Mouse (Mus musculus): ENCODE results near the gene Fndc4. TPM values are rescaled to one million over a fixed set of nuclear protein-coding genes. Genes with fewer than 3 reads are reported as not detected.
A peak's percentile ranks its signal among the peaks of the same experiment; 100 is the strongest.

The Fndc4 gene
- polyA plus RNA-seq, 1 experiment from 2014 or later: 79.7 TPM

- Histone ChIP-seq H3K27me3 (0 out of 2 replicates have a peak, but pooled peaks cover 9% of the 10 kb centered on the region), H3K4me1 (replicated peaks) (peaks cover 8% of the 10 kb centered on the region), H3K9me3 (no peaks in the 10 kb centered on the region), H3K9ac (no peak overlapping the region), H3K4me3 (no peak overlapping the region), H3K27ac (no peak overlapping the region), H3K36me3 (peaks cover 92% of the 10 kb centered on the region), H3K4me2 (no peak overlapping the region)
- no peak for ATAC-seq (ENCODE audit: low FRiP score)
- WGBS: 87% methylated on average over 8 of the region's 8 CpGs
These were observed 41.0 kb downstream of the Fndc4 start for GRCm38 (mm10) chr5:31254901-31255300.

DNA sequence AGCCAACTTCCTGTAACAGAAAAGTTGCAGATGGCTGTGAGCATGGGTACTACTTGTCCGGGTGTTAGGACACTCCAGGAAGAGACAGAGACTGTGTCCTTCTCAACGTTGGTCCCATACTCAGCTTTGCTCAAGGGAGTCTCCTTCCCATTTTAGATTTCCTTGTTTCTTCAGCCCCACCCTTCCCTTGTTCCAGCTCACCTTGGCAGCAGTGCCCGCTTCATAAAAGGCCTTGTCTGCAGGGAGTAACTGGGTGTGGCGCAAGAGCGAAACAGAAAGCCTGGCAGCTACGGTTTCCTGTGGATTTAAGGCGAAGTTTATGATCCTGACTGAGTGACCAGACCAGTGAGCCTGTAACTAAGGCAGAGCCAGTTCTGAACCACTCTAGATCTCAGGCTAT lies 41.4 kb downstream of the Fndc4 start:
- peaks cover 8% of the 10 kb centered on the region for H3K4me1 ChIP-seq (replicated peaks)
- no peak for ATAC-seq (ENCODE audit: low FRiP score)

DNA sequence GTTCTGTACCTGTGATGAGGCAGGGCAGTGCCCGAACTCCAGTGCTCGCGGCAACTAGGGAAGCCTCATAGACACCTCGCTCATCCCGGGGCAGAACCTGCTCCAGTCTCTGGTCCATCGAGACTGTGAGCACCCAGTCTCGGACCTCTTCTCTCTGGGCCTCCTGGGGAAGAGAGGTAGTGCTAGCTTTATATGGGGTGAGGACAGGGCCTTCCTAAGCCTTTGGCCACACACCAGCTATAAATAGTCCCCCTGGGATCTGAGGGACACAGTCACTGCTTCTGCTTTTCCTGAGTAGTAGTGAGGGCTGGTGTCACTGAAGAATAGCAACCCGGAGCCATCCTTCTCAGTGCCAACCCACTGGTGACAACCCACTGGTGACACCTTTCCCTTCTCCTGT lies 42.1 kb downstream of the Fndc4 start:
- peaks cover 92% of the 10 kb centered on the region for H3K36me3 ChIP-seq
- H3K4me1 ChIP-seq (replicated peaks): peaks cover 8% of the 10 kb centered on the region
- H3K9ac ChIP-seq: no peak overlapping the region
- ATAC-seq (ENCODE audit: low FRiP score): no peak
- H3K27ac ChIP-seq: no peak overlapping the region
- no peak overlapping the region for H3K4me2 ChIP-seq
- H3K27me3 ChIP-seq: 0 out of 2 replicates have a peak, but pooled peaks cover 9% of the 10 kb centered on the region
- H3K4me3 ChIP-seq: no peak overlapping the region
- no peaks in the 10 kb centered on the region for H3K9me3 ChIP-seq
- WGBS: 94% methylated on average over 8 of the region's 8 CpGs

More for the DNA sequence above, 41.4 kb downstream of the Fndc4 start:
- Histone ChIP-seq H3K36me3 (peaks cover 92% of the 10 kb centered on the region), H3K4me3 (no peak overlapping the region), H3K27me3 (0 out of 2 replicates have a peak, but pooled peaks cover 9% of the 10 kb centered on the region), H3K4me2 (no peak overlapping the region), H3K27ac (no peak overlapping the region), H3K9me3 (no peaks in the 10 kb centered on the region), H3K9ac (no peak overlapping the region)
- WGBS: 83% methylated on average over 7 of the region's 7 CpGs

- H3K36me3 ChIP-seq: peaks cover 92% of the 10 kb centered on the region
- H3K4me3 ChIP-seq: no peak overlapping the region
- H3K27ac ChIP-seq: no peak overlapping the region
- 0 out of 2 replicates have a peak, but pooled peaks cover 9% of the 10 kb centered on the region for H3K27me3 ChIP-seq
- no peaks in the 10 kb centered on the region for H3K9me3 ChIP-seq
- ATAC-seq (ENCODE audit: low FRiP score): no peak
- WGBS: 83% methylated on average over 16 of the region's 16 CpGs
- H3K4me1 ChIP-seq (replicated peaks): peaks cover 8% of the 10 kb centered on the region
- H3K4me2 ChIP-seq: no peak overlapping the region
- H3K9ac ChIP-seq: no peak overlapping the region
These were observed 42.9 kb downstream of the Fndc4 start for GRCm38 (mm10) chr5:31252795-31253545.

GRCm38 (mm10) chr5:31252151-31252550 lies 43.7 kb downstream of the Fndc4 start:
- peak overlapping the region; percentile 30; the same call in 1 of the 2 replicates for H3K4me2 ChIP-seq
- H3K4me3 ChIP-seq: no peak overlapping the region
- ATAC-seq (ENCODE audit: low FRiP score): no peak
- 0 out of 2 replicates have a peak, but pooled peaks cover 9% of the 10 kb centered on the region for H3K27me3 ChIP-seq
- H3K27ac ChIP-seq: no peak overlapping the region
- no peaks in the 10 kb centered on the region for H3K9me3 ChIP-seq
- peaks cover 92% of the 10 kb centered on the region for H3K36me3 ChIP-seq
- no peak overlapping the region for H3K9ac ChIP-seq
- 58% methylated on average over 10 of the region's 10 CpGs for WGBS
- peaks cover 8% of the 10 kb centered on the region for H3K4me1 ChIP-seq (replicated peaks)

- Histone ChIP-seq H3K9me3 (no peaks in the 10 kb centered on the region), H3K27me3 (0 out of 2 replicates have a peak, but pooled peaks cover 9% of the 10 kb centered on the region), H3K36me3 (peaks cover 94% of the 10 kb centered on the region), H3K27ac (no peak within 1 kb of the TSS), H3K4me3 (0 out of 2 replicates have a peak within 1 kb of the TSS, but pooled peaks have one; percentile 3), H3K4me1 (replicated peaks) (peaks cover 8% of the 10 kb centered on the region), H3K9ac (peak within 1 kb of the TSS; percentile 46; the same call in 1 of the 2 replicates), H3K4me2 (peak within 1 kb of the TSS; percentile 30)
- 21% methylated on average over 45 of the region's 47 CpGs for WGBS
- peak; percentile 71 for ATAC-seq (ENCODE audit: low FRiP score)
These were observed 44.3 kb downstream of the Fndc4 start, which contains the start of gene Krtcap3 for GRCm38 (mm10) chr5:31251541-31252101. Gene Krtcap3, plus strand, starts transcription at chr5:31251691.

GRCm38 (mm10) chr5:31250716-31251115 lies 45.2 kb downstream of the Fndc4 start:
- Histone ChIP-seq H3K4me3 (no peak overlapping the region), H3K27ac (no peak overlapping the region), H3K36me3 (peaks cover 97% of the 10 kb centered on the region), H3K9ac (0 out of 2 replicates have a peak overlapping the region, but pooled peaks have one; percentile 46), H3K9me3 (no peaks in the 10 kb centered on the region), H3K4me2 (no peak overlapping the region), H3K27me3 (0 out of 2 replicates have a peak, but pooled peaks cover 9% of the 10 kb centered on the region), H3K4me1 (replicated peaks) (peaks cover 8% of the 10 kb centered on the region)
- peak; percentile 41; the same call in 1 of the 2 replicates for ATAC-seq (ENCODE audit: low FRiP score)
- 77% methylated on average over 4 of the region's 4 CpGs for WGBS

Other genes with a start within 250 kb of the Fndc4 start
- 165 and 184 TPM in 2 replicates for gene Atraid, start 247.8 kb downstream of the Fndc4 start, polyA plus RNA-seq (2015; fragmentation: Nextera tagmentation; extraction: Ambion mirVana)
- gene Slc5a6, start 247.2 kb downstream of the Fndc4 start, polyA plus RNA-seq (2015; fragmentation: Nextera tagmentation; extraction: Ambion mirVana): 18.1 and 20.3 TPM in 2 replicates
- gene Cad, start 241.3 kb downstream of the Fndc4 start, polyA plus RNA-seq (2015; fragmentation: Nextera tagmentation; extraction: Ambion mirVana): 13.7 and 14.7 TPM in 2 replicates
- gene Dnajc5g, start 189.8 kb downstream of the Fndc4 start, polyA plus RNA-seq (2015; fragmentation: Nextera tagmentation; extraction: Ambion mirVana): not detected in 2 replicates
- gene Slc30a3, start 187.8 kb downstream of the Fndc4 start, polyA plus RNA-seq (2015; fragmentation: Nextera tagmentation; extraction: Ambion mirVana): 30.5 and 35.0 TPM in 2 replicates
- 0.16 TPM in 1 of 2 replicates, not detected in the other for gene Trim54, start 179.4 kb downstream of the Fndc4 start, polyA plus RNA-seq (2015; fragmentation: Nextera tagmentation; extraction: Ambion mirVana)
- gene Ucn, start 157.3 kb downstream of the Fndc4 start, polyA plus RNA-seq (2015; fragmentation: Nextera tagmentation; extraction: Ambion mirVana): not detected in 2 replicates
- 54.2 and 58.2 TPM in 2 replicates for gene Mpv17, start 141.8 kb downstream of the Fndc4 start, polyA plus RNA-seq (2015; fragmentation: Nextera tagmentation; extraction: Ambion mirVana)
- 0.78 and 1.8 TPM in 2 replicates for gene Gm29609, start 116.2 kb downstream of the Fndc4 start, polyA plus RNA-seq (2015; fragmentation: Nextera tagmentation; extraction: Ambion mirVana)
- 67.5 and 72.2 TPM in 2 replicates for gene Gtf3c2, start 115.9 kb downstream of the Fndc4 start, polyA plus RNA-seq (2015; fragmentation: Nextera tagmentation; extraction: Ambion mirVana)
- 126 TPM in 2 replicates for gene Snx17, start 102.9 kb downstream of the Fndc4 start, polyA plus RNA-seq (2015; fragmentation: Nextera tagmentation; extraction: Ambion mirVana)
- gene Eif2b4, start 102.7 kb downstream of the Fndc4 start, polyA plus RNA-seq (2015; fragmentation: Nextera tagmentation; extraction: Ambion mirVana): 77.0 and 77.9 TPM in 2 replicates
- 13.8 and 15.7 TPM in 2 replicates for gene Zfp513, start 93.8 kb downstream of the Fndc4 start, polyA plus RNA-seq (2015; fragmentation: Nextera tagmentation; extraction: Ambion mirVana)
- gene Ppm1g, start 75.4 kb downstream of the Fndc4 start, polyA plus RNA-seq (2015; fragmentation: Nextera tagmentation; extraction: Ambion mirVana): 168 and 173 TPM in 2 replicates
- 150 and 161 TPM in 2 replicates for gene Nrbp1, start 55.2 kb downstream of the Fndc4 start, polyA plus RNA-seq (2015; fragmentation: Nextera tagmentation; extraction: Ambion mirVana)
- gene Gm9970, start 54.8 kb downstream of the Fndc4 start, polyA plus RNA-seq (2015; fragmentation: Nextera tagmentation; extraction: Ambion mirVana): 0.65 TPM in 1 of 2 replicates, not detected in the other
- 2.7 and 3.2 TPM in 2 replicates for gene Krtcap3, start 44.4 kb downstream of the Fndc4 start, polyA plus RNA-seq (2015; fragmentation: Nextera tagmentation; extraction: Ambion mirVana)
- gene Ift172, start 5.0 kb downstream of the Fndc4 start, polyA plus RNA-seq (2015; fragmentation: Nextera tagmentation; extraction: Ambion mirVana): 33.3 and 34.6 TPM in 2 replicates
- 0.17 and 0.48 TPM in 2 replicates for gene Gckr, start 1.4 kb upstream of the Fndc4 start, polyA plus RNA-seq (2015; fragmentation: Nextera tagmentation; extraction: Ambion mirVana)
- gene Zfp512, start 156.4 kb upstream of the Fndc4 start, polyA plus RNA-seq (2015; fragmentation: Nextera tagmentation; extraction: Ambion mirVana): 111 and 126 TPM in 2 replicates
- 0.25 TPM in 1 of 2 replicates, not detected in the other for gene 4930548H24Rik, start 189.7 kb upstream of the Fndc4 start, polyA plus RNA-seq (2015; fragmentation: Nextera tagmentation; extraction: Ambion mirVana)
- gene Gpn1, start 198.7 kb upstream of the Fndc4 start, polyA plus RNA-seq (2015; fragmentation: Nextera tagmentation; extraction: Ambion mirVana): 74.0 and 83.8 TPM in 2 replicates
- gene Slc4a1ap, start 230.9 kb upstream of the Fndc4 start, polyA plus RNA-seq (2015; fragmentation: Nextera tagmentation; extraction: Ambion mirVana): 35.6 and 42.4 TPM in 2 replicates
- gene Supt7l, start 231.7 kb upstream of the Fndc4 start, polyA plus RNA-seq (2015; fragmentation: Nextera tagmentation; extraction: Ambion mirVana): 26.3 and 28.8 TPM in 2 replicates

Data from hindbrain, embryonic 13.5 days (tissue).